Mouse (Mus musculus) adrenal gland, adult 8-10 months (tissue): ENCODE measurements around the gene Rangrf. TPM values are rescaled to one million over a fixed set of nuclear protein-coding genes. Genes with fewer than 3 reads are reported as not detected.
"Not testable (repeated sequence)": the region's sequence is repeated elsewhere in the genome, so short reads cannot be mapped to it uniquely, and the experiment has no call there.

Experiments
- DNase-seq: peaks from one replicate; pipeline ENCODE4 v3.0.0; 2022
- total RNA-seq, 4 experiments: library from RNA; stranded (reverse); gene quantifications; 2 replicates each; pipeline ENCODE4 v1.2.4; 2022

Rangrf gene
- 10 to 100 TPM; 21.0 to 27.9 (median 23.6) TPM for total RNA-seq

DNA sequence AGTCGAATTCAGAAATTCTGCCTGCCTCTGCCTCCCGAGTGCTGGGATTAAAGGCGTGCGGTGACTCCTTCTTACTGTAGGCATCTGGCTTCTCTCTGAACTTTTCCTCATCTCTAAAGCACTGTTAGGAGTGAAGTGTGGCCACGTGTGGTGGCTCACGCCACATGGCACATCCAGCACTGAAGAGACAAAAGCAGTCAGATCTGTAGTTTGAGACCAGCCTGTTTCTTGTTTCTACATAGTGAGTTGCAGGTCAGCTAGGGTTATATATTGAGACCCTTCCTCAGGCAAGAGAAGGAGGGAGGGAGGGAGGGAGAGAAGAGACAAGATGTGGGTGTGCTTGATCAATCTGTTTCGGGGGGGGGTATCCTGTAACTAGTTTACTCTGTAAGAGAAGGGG is at the start of gene Rangrf:
TSS of gene Rangrf (minus strand) at position 101 of the 400 bp plus-strand sequence.
- no peak for DNase-seq

DNA sequence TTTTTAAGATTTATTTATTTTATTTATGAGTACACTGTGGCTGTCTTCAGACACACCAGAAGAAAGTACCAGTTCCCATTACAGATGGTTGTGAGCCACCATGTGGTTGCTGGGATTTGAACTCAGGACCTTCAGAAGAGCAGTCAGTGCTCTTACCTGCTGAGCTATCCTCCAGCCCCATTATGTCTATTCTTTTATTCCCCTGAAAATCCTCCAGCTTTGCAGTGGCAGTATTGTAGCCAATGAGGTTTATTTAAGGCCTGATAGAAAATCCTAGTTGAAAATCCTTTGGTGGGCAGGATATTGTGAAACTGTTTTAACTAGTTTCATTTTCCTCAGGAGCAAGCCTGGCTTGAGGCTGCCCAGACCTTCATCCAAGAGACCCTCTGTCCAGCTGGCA is 45.7 kb upstream of the Rangrf start:
- DNase-seq, result no peak

DNA sequence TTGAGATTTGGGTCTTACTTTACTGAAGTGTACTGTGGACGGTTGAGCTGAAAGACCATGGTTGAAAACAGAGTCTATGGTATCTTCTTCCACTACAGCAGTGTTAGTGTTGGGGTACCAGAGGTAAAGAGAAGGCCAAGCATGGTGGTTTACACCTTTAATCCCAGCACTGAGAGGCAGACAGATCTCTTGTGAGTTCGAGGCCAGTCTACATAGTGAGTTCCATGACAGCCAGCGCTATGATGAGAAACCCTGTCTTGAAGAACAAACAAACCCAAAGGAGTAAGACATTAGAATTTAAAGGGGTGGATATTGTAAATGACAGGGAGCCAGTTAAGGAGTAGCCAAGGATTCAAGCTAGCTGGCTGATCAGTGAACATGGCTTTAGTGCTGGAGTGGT is 41.8 kb upstream of the Rangrf start:
- DNase-seq, result no peak

DNA sequence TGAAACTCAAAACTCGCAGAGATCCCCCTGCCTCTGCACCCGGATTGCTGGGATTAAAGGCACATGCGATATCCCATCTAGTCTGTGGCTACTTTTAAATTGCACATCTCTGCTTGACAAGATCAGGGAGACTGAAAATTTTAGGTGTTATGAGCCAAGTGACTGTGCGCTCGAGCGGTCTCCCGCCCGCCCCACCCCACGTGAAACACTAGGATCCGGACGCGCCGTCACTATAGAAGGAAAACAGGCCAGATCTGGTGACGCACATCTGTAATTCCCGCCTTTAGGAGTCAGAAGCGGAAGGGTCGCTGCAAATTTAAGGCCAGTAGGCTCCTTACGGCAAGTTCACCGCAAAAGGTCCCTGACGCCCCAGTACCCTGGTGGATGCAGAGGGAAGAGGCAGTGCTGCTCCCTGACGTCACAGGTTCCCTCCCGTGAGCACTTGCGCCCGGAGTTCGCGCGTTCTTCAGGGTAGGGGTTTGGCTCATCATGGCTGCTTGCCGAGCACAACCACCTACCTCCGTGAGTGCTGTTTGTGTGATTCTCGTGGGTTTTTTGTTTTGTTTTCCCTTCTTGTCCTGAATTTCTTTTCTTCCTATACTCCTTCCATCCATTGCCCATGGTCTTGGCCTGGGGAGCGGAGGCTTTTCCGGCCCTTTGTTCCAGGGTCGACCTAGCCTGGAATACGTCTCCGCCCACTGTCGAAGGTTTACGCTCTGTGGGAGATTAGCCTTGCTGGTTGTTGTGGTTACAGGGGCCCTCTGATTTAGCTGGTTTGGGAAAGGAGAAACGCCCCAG is 40.9 kb upstream of the Rangrf start, which contains the start of gene Ctc1:
TSS of gene Ctc1 (plus strand) at position 268 of the 798 bp plus-strand sequence.
- peak; percentile 87 for DNase-seq

DNA sequence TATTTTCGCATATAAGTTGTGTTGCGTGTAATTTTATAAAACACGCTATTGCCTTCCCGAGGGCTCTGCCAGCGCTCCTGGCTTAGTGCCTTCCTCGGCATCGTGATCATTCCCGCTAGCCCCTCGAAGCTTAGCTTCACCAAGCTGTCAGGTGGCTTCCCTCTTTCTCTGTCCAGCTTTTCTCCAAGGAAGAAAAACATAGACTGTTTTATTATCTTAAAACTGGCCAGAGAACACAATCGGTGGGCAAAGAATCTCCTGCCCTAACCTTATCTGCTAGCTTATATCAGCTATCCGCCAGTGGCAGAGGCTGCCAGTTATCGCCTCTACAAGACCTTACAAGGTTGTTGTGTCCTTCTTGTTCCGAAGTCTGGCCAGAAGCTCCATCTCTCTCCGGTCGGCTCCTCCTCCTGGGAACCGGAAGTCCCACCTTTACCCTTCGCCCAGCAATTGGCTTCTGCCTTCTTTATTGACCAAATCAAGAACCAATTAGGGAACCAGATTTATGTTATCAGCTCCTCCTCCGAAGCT is 37.2 kb upstream of the Rangrf start:
- peak; percentile 92 for DNase-seq

DNA sequence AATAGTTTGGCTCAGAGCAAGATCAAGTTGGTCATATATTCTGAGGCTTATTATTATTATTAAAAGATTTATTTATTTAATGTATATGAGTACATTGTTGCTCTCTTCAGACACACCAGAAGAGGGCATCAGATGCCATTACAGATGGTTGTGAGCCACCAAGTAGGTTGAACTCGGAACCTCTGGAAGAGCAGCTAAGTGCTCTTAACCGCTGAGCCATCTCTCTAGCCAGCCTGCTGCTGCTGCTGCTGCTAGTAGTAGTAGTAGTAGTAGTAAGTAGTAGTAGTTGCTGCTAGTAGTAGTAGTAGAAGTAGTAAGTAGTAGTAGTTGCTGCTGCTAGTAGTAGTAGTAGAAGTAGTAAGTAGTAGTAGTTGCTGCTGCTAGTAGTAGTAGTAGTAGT is 36.5 kb upstream of the Rangrf start:
- not testable (repeated sequence) for DNase-seq

DNA sequence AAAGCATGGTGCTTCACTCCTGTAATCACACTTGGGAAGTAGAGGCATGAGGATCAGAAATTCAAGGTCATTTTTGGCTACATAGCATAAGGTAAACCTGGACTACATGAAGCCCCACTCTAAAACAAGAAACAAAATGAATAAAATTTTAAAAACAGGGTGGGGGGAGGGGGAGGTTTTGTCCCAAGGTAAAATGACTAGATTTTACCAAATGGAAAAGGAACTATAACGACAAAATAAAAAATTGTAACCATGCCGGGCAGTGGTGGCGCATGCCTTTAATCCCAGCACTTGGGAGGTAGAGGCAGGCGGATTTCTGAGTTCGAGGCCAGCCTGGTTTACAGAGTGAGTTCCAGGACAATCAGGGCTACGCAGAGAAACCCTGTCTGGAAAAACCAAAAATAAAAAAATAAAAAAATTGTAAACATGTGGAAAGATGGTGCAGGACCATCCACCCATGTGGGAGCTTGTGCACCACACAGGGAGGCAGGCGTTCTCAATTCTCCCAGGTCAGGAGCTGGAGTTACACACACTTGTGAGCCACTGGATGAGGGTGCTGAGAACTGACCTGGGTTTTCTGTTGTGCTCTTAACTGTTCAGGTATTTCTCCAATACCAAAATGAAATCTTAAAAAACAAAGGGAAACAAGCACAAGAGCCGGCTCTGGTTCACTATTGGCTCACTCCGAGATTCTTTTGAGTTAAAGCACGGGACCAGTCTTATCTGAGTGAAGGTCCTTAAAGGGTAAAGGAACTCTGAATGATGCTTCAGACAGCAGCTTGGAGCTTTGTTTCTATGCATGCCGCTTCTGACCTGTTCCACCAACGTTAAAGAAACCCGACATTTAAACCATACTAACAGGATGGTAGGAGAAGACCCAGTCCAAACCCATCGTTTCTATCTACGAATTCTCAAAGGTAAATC is 35.7 kb upstream of the Rangrf start:
- DNase-seq, result no peak

DNA sequence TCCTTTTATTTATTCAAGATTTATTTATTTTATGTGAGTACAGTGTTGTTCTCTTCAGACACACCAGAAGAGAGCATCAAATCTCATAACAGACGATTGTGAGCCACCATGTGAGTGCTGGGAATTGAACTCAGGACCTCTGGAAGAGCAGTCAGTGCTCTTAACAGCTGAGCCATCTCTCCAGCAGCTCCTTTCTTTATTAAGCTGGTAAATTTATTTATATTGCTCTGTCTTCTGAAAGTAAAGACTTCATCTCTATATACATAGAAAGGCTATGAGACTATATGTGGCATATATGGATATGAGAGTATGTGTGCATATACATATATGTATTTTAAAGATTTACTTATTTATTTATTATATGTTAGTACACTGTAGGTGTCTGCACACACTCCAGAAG is 34.5 kb upstream of the Rangrf start:
- DNase-seq, result no peak

DNA sequence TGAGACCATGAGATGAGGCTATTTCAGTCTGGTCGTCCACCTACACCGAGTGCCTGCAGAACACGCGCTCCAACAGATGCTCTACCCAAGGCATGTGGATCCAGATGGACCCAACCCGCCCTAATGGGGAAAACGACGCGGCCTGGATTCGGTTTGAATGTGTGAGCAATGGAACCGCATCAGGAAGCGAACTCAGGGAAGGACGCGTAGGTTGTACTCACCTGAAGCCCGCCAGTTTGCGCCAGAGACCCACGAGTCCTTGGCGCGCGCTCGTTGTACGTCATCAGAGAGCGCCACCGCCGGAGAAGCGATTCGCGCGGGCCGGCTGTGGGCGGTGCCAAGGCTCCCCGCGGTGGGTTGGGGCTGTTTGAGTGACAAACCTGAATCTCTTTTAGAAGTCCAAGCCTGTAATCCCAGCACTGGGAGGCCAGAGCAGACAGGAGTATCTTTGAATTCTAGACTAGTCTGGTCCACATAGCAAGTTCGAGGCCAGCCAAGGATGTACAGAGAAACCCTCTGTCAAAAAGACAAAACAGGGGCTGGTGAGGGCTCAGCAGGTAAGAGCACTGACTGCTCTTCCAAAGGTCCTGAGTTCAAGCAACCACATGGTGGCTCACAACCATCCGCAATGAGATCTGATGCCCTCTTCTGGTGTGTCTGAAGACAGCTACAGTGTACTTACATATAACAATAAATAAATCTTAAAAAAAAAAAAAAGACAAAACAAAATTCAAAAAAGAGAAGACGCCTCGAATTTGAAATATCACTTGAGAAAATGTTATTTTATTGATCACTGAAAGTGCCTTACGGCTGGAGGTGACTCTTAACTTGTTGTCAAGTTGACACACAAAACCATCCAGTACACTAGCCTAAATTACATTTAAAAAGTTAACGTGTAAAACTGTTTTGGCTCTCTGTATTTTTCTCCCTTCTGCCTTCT is 33.5 kb upstream of the Rangrf start, which contains the start of gene Pfas:
TSS of gene Pfas (minus strand) at position 279 of the 940 bp plus-strand sequence.
- DNase-seq, result peak; percentile 84

DNA sequence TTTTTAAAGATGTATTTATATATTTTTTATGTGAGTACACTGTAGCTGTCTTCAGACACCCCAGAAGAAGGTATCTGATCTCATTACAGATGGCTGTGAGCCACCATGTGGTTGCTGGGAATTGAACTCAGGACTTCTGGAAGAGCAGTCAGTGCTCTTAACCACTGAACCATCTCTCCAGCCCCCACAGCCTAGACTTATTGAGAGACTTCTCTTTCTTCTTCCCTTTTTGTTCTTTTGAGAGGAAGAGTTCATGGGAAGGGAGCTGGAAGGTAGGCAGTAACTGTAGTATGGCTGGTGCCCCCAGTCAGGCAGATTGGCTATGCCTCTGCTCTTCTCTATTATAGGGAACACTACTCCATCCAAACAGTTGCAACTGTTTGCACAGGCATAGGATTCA is 31.6 kb upstream of the Rangrf start:
- DNase-seq, result not testable (repeated sequence)

DNA sequence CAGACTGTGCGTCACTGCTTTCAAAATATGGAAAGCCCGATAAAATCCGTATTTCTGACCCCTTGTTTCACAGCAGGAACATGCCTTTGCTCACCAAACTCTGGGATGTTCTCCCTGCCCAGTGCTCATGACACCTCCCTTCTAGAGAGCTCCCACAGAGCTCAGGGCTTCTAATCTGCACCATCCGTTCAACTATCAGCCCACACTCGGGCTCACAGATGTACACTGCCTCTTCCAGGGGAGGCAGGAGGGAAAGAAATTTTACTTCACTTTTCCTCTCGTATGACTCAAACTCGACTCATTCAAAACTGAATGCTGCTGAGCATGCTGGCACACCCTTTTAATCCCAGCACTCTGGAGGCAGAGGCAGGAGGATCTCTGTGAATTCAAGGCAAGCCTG is 30.2 kb upstream of the Rangrf start:
- DNase-seq, result no peak

DNA sequence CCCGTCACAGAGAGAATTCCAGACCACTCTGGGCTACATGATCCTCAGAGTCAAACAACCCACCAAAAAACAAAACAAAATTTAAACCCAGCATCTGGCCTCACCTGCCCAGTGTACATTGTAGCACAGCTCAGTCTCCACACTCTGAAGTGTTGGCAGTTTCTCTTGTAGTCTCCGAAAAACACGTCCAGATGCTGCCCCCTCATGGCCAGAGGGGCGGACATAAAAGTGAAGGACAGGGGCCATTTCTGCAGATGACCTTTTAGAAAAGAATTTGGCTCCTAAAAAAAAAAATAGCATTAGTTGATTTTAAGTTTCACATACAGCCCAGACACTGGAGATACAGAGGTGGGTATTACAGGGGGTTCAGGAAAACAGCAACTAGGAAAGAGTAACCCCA is 28.6 kb upstream of the Rangrf start:
- DNase-seq, result peak; percentile 35

DNA sequence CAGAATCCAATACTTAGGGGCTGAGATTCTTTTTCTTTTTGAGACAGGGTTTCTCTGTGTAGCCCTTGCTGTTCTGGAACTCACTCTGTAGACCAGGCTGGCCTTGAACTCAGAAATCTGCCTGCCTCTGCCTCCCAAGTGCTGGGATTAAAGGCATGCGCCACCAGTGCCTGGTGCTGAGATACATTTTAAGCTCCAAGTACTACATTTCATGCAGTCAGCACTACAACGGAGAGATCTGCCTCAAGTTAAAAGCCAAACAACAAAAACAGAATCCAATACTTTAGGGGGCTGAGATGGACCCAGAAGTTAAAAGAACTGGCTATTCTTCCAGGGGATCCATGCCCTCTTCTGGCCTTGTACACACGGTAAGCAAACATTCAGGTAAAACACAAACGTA is 27.8 kb upstream of the Rangrf start:
- not testable (repeated sequence) for DNase-seq

DNA sequence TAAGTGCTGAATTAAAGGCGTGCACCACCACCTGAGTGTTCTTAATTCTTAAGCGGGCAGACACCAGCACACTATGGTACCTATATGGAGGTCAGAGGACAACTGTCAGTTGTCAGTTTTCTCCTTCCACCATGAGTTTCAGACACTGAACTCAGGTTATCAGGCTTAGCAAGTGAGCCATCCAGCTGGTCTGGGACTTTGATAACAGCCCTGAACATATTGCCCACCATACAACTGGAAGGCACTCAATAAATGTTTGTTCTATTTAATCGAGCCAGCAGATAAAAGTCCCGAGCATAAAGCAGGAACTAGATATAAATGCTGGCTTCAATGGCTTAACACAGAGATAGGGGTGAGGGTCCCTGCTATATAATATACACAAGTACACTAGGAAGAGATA is 22.1 kb upstream of the Rangrf start:
- no peak for DNase-seq

DNA sequence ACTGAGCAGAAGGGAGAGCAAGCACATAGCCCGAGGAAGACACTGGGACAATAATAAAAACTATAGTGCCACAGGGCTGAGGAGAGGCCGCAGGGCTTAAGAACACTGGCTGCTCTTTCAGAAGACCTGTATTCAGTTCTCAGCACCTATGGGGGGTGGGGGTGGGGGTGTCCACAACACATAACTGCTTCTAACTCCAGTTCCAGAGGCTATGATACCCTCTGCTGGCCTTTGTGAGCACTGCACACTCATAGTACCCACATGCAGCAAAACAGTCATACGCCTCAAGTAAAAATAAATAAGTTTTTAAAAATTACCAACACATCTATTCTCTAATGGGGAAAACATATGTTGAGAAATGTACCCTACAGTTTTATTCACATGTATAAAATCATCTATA is 19.4 kb upstream of the Rangrf start:
- no peak for DNase-seq

DNA sequence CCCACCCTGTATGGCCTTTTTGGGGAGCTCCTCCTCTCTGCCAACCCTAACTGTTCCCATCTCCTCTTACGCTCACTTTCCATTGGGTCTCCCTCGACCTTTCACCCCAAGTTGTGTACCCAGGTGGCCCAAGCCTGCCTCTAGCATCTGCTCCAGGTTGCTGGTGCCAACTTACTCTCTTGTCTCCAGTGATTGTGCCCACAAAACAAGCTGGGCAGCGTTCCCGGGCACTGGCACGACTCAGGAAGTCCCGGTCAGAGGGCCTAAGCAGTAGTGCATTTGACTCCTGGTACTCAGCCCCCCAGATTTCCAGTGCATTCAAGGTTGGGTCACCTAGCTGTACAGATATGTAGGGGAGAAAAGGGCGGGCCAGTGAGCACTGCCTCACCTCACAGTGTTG is 18.1 kb upstream of the Rangrf start:
- DNase-seq, result no peak

DNA sequence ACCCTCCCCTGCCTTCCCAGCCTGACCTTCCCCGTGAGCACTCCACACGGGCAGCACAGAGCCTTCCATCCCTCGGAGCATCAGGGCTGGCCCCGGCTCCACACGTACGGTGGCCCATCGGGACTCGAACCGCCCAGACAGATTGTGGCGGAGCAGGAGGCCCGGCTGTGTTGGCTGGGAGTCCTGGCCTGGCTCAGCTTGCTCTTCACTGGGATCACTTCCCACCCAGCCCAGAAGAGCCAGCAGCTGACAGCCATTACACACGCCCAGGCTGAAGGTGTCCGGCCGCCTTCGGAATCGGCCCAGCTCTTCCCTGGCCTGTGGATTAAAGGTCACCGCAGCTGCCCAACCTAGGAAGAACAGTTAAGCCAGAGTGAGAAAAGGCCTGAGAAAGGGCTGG is 13.4 kb upstream of the Rangrf start:
- no peak for DNase-seq

DNA sequence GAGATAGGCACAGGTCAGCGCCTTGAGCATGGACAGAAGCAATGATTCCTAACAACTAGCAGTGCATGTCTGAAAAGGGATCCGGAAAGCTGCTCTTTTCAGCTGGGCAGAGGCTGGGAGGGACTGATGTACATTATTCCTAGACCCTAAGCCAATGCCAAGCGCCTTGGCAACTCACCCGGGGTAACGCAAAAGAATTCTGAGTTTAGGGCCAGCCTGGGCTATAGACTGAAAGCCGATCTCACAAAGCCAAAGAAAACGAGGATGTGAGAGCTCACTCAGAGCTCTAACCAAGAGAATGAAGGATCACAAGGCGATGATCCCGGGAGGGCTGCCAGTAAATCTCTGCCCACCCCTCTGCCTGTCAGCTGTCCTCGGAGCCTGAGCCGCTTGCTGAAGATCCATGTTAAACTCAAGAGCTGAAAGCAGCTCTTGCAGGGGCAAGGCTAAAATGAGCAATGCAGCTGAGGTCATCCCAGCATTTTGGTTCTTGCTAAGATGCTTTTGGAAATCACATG is 12.4 kb upstream of the Rangrf start:
- no peak for DNase-seq

DNA sequence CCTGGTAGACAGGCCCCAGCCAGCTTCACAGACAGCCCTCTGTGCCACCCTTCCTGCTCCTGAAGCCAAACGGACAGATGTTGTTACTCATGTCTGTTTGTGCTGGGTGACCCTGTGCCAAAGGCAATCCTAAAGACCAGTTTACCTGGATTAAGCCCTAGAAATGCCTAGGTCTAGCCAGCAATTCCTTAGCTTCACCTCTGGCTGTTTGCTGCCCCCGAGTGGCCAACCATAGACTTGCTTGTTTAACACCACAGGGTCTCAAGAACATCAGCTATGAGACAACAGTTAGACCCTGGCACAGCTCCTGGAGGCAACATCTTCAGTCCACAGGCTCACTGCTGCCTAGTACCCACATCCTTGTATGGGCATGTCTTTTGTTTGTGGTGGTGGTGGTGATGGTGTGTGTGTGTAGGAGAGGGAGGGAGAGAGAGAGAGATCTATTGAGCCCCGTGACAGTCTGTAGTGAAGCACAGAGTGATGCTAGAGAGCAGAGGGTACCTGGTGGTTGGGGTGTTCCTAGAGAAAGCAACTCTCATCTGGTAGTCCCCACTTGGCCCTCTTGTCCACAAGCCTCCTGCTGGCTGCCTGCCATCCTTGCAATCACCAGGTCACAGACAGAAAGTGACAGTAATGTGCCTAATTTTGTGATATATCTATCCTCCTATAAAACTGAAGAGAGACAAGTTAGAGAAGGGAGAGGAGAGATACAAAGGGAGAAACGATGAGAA is 7.8 kb upstream of the Rangrf start:
- DNase-seq, result peak; percentile 51

DNA sequence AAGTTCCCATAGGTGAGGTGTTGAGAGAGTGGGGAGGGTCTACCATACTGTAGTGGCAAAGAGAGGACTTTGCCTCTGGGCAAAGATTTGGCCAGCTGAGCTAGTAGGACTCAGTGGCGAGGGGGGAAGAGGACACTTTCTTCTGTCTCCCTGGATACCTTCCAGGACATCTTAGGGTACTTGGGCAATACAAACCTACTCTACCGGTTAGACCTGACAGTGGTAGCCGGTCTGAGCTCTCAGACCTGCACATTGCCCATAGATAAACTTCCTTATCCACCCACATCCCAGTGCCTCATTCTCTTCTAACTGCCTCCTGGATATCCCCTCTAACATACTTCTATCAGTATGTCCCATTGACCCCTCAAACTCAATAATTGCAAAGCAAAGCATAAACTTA is 5.9 kb upstream of the Rangrf start:
- no peak for DNase-seq

DNA sequence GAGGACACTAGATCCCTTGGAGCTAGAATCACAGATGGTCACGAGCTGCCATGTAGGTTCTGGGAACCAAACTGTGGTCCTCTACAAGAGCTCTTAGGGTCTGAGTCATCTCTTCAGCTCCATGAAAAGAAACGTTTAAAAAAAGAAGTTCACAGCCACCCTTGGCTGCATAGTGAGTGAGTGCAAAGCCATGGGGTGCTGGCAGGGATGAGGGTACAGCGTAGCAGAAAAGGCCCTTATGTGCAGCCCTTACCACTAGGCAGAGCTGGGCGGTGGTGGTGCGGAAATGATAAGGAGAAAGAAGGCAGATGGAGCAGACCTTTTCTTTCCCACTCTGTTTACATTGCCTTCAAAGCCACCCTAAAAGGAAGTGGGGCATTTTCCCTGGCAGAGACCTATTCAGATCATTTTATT is 4.3 kb upstream of the Rangrf start:
- DNase-seq, result no peak
